Mouse (Mus musculus) WW6 (cell line): ENCODE measurements around the gene Glud1.
"Not testable (repeated sequence)": the region's sequence is repeated elsewhere in the genome, so short reads cannot be mapped to it uniquely, and the experiment has no call there.

Source experiments
- DNase-seq: peaks from one replicate; pipeline ENCODE4 v3.0.0-alpha.2; 2013; ENCODE audit warnings: low read depth, low spot score

The Glud1 gene

DNA sequence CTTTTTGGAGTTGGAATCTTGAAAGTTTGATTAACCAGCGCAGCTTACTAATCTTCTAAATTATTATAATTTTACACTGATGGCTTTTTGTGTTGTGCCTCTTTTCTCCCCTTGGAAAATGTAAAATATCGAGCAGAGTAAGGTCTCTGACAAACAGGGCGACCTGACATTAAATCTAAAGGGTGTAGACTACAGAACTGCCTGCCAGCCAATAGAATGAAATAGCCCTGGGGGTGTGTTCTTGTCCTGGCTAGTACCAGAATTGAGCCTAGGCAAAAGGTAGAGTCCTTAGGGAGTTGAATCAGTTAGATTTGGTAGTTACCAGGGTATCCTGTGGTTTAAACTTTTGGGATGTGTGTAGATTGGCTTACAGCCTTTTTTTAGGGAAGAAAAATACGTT lies 1.2 kb downstream of the Glud1 start:
- DNase-seq = no peak

- no peak for DNase-seq
Measured at GRCm38 (mm10) chr14:34312339-34313048, 2.0 kb downstream of the Glud1 start.

- DNase-seq = no peak
Measured at GRCm38 (mm10) chr14:34313612-34314011, 3.1 kb downstream of the Glud1 start.

GRCm38 (mm10) chr14:34314383-34314782 lies 3.9 kb downstream of the Glud1 start:
- not testable (repeated sequence) for DNase-seq

DNA sequence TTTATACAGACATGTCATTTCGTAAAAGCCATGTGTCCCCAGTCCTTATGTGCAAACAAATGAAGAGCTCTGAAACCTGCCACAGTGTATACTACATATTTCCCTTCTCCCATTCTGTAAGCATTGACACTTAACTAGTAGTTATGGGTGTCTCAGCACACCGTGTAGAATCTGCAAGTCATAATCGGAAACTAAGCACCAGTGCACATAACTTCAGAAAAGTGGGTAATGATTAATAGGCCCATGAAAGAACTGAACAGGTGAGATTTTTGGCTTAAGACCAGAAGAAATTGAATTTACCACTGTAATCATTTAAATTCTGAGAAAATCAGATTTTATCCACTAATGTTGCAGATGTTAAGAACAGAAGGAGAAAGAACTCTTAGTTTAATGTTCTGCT lies 4.3 kb downstream of the Glud1 start:
- no peak for DNase-seq

GRCm38 (mm10) chr14:34316346-34316745 lies 5.8 kb downstream of the Glud1 start:
- DNase-seq = no peak

GRCm38 (mm10) chr14:34317431-34317830 lies 6.9 kb downstream of the Glud1 start:
- no peak for DNase-seq

- DNase-seq = no peak
Measured at GRCm38 (mm10) chr14:34318113-34318512, 7.6 kb downstream of the Glud1 start.

- DNase-seq = no peak
Measured at GRCm38 (mm10) chr14:34323576-34324085, 13.1 kb downstream of the Glud1 start.

- DNase-seq = no peak
Measured at GRCm38 (mm10) chr14:34326606-34327005, 16.1 kb downstream of the Glud1 start.

DNA sequence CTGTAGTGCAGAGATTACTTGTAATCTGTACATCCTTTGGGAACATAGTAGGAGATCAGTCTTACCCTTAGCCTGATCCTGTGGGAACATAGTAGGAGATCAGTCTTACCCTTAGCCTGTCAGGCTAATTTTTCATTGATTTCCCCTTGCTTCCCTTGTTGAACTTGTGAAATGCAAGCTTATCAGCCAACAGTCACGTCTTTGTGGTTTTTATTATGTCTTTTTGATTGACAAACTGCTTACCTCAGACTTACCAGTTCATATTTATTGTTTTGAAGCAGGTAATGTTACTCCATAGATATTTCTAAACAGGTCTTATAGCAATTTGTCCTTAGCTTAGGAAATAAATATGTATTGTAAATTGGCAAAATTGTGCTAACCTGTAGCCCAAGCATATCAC lies 17.1 kb downstream of the Glud1 start:
- no peak for DNase-seq

- no peak for DNase-seq
Measured at GRCm38 (mm10) chr14:34330657-34331158, 20.2 kb downstream of the Glud1 start.

DNA sequence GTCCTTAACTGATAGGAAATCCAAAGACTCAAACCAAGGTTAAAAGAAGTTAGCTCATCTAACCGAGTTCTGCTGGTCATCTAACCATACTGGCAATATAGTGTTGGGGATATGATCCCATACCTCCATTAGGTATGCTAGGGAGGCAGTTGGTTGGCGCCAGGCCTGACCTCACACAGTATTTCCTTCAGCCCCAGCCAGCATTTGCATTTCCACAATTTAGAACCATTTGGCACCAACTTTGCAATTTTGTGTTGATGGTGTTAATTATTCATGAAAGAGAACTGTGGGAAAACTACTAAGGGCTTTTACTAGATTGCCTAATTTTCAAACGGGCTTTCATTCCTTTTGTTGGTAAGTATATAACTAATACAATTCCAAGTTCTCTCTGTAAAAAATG lies 21.4 kb downstream of the Glud1 start:
- no peak for DNase-seq

DNA sequence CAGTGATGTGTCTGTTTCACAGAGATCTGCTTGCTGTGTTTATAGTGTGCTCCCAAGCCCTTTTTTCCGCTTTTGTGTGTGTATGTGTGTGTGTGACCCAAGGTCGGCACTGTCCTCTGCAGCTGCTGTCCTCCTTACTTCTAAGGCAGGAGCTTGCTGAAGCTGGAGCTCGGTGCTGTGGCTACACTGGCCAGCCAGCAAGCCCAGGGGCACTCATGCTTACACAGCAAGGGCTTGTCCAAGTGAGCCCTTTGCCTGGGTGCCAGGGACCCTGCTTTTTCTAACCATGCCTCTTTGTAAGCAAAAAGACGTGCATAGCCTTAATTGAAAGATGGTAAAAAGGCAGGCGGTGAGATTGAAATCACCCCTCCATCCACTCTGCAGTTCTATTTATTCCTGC lies 21.9 kb downstream of the Glud1 start:
- no peak for DNase-seq

DNA sequence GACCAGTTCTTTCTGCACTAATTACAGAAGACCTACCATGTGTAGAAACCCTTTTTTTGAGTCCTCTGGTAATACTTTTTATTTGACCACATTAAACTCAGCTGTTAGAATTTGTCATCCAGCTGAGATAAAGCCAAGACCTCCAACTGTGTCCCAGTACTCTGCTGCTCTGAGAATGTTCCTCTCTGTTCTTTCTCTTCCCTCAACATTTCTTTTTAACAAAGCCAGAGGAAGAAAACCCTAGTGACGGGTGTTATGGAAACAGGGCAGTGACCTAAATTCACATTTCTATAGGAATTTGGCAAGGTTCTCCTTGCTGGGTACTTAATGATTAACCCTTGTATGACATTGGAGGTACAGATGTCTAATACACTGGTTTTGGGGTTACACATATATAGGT lies 28.9 kb downstream of the Glud1 start:
- DNase-seq = no peak

- no peak for DNase-seq
Measured at GRCm38 (mm10) chr14:34341993-34342392, 31.5 kb downstream of the Glud1 start.

DNA sequence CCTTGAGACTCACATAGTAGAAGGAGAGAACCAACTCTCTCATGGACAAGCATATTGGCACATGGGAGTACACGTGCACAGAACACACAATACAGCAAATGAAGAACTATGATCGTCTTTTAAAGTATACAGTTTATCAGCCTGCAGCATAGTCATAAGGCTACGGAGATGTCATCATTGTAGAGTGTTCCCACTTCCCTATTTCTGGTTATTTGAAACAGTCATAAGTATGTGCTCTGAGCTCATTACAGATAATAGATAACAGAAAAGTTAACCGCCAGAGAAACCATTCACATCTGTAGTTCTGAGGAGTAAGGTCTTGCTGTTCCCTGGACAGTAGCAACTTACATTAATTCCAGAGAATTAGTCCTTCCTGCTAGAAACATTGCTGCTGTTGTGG lies 32.6 kb downstream of the Glud1 start:
- no peak for DNase-seq

DNA sequence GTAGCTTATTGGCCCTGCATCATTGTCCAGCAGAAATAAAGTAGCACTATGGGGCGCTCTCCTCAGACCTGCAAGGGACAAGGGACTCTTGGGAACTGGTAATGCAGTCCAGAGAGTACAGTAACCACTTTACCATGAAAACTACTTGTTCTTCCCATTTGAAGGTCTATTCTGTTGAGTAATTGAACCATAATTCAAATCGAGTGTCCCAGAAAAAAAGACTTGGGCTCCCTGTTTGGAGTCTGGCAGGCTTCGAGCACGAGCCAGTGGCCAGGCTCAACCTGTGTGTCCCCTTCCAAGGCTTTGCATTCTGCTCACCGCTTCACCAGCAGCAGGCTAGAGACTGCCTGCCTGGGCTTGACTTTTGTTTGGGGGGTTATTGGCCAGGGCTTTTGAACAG lies 33.8 kb downstream of the Glud1 start:
- DNase-seq = no peak

DNA sequence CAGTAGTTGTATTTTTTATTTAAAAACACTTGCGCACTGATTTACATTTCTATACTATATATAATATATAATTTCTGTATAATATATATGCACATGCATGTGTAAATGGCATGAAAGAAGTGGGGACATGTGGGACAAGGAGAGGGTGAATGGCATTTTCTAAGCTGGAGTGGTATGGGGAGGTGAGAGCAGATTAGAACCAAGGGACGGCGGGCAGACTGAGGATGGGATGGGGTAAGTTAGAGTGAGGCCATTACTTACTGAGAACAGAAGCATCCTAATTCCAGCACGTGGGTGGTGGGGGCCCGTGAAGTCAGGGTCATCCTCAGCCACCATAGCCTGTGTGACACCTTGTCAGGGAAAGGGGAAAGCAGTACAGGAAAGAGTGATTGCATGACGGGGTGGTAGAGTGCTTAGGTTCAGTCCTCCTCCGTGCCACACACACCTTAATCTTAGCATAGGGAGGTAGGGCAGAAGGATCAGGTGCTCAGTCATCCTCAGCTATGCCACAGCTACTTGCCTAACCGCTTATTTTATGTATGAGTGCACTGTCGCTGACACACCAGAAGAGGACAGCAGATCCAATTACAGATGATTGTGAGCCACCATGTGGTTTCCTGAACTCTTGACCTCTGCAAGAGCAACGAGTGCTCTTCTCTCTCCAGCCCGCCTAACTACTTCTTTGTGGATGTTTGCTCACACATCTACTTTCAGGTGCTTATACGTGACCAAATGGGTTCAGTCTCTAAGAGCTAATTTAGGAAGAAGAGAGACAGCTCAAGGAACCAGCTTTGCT lies 35.4 kb downstream of the Glud1 start:
- no peak for DNase-seq

DNA sequence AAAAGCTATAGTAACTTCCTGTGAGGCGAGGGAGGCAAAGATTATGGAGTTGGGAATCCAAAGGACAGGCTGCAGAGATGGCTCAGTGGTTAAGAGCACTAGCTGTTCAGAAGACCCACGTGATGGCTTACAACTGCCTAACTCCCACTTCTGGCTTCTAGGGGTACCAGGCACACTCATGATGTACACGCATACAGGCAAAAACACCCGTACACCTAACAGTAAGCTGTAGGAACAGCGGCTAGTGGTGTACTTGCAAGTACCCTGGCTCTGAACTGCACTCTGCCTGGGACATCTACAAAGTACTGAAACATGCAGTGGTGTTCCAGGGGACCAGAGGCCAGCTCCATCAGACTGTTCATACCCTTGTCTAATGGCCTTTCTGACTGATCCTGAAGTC lies 36.6 kb downstream of the Glud1 start:
- no peak for DNase-seq

- no peak for DNase-seq
Measured at GRCm38 (mm10) chr14:34348301-34348700, 37.8 kb downstream of the Glud1 start.

GRCm38 (mm10) chr14:34349007-34349406 lies 38.5 kb downstream of the Glud1 start:
- DNase-seq = no peak

DNA sequence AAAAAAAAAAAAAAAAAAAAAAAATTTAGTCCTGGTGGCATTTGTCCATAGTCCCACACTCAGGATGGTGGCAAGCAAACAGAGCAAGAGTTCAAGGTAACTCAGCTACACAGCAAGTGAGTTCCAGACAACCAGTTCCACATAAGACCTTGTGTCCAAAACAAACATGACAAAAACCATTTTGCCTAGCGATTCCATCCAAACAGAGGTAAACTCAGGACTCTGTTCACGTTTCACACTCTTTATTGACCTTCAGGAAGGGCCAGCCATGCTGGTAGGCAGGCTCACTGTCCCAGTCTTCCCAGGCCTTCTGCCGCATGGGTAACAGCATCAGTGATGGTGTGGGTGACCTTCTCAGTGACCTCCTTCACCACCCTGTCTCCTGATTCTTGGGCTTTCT lies 41.1 kb downstream of the Glud1 start:
- DNase-seq = no peak
